Mouse (Mus musculus) forebrain, embryonic 15.5 days (tissue): ENCODE measurements at regions not wholly inside any gene's neighbourhood (a gene's known extent, or its start where the extent isn't known, plus 50 kb on each side); places are given as distances from the start of the nearest gene placed in this dataset.
A peak's percentile ranks its signal among the peaks of the same experiment; 100 is the strongest.

Experiments
- ATAC-seq: fragments of 200-750 bp; cut with Nextera tagmentation; replicated peaks from 2 replicates; pipeline ENCODE4 v1.8.0; 2017; ENCODE audit warnings: mild to moderate bottlenecking, moderate TSS enrichment, moderate library complexity
- H3K27ac ChIP-seq: fragments of 300-500 bp; sonication (generic); replicated peaks from 2 replicates; pipeline ENCODE4 v1.5.1; 2015; ENCODE audit warnings: mild to moderate bottlenecking, inconsistent platforms
- H3K27me3 ChIP-seq: fragments of 300-500 bp; sonication (generic); 2 replicates; pipeline ENCODE4 v1.6.1; 2015; ENCODE audit warnings: inconsistent platforms
- H3K36me3 ChIP-seq: fragments of 300-500 bp; sonication (generic); 2 replicates; pipeline ENCODE4 v1.6.1; 2015; ENCODE audit warnings: mild to moderate bottlenecking, inconsistent platforms
- H3K4me1 ChIP-seq: fragments of 300-500 bp; sonication (generic); 2 replicates; pipeline ENCODE4 v1.6.1; 2015; ENCODE audit warnings: inconsistent platforms
- H3K4me2 ChIP-seq: fragments of 300-500 bp; sonication (generic); replicated peaks from 2 replicates; pipeline ENCODE4 v1.6.1; 2015; ENCODE audit warnings: mild to moderate bottlenecking, inconsistent platforms
- H3K4me3 ChIP-seq: fragments of 300-500 bp; sonication (generic); 2 replicates; pipeline ENCODE4 v1.5.1; 2015; ENCODE audit warnings: mild to moderate bottlenecking, inconsistent platforms
- H3K9ac ChIP-seq: fragments of 300-500 bp; sonication (generic); replicated peaks from 2 replicates; pipeline ENCODE4 v1.6.1; 2015; ENCODE audit warnings: mild to moderate bottlenecking, inconsistent platforms
- H3K9me3 ChIP-seq: fragments of 300-500 bp; sonication (generic); 2 replicates; pipeline ENCODE4 v1.6.1; 2016; ENCODE audit warnings: inconsistent platforms
- WGBS: fragments of 180-500 bp; shearing (Covaris S2); methylation state at CpG from one replicate; pipeline ENCODE4 v1.1.7; 2015; ENCODE audit warnings: mixed read lengths; 5-methylcytosine and 5-hydroxymethylcytosine counted together

DNA sequence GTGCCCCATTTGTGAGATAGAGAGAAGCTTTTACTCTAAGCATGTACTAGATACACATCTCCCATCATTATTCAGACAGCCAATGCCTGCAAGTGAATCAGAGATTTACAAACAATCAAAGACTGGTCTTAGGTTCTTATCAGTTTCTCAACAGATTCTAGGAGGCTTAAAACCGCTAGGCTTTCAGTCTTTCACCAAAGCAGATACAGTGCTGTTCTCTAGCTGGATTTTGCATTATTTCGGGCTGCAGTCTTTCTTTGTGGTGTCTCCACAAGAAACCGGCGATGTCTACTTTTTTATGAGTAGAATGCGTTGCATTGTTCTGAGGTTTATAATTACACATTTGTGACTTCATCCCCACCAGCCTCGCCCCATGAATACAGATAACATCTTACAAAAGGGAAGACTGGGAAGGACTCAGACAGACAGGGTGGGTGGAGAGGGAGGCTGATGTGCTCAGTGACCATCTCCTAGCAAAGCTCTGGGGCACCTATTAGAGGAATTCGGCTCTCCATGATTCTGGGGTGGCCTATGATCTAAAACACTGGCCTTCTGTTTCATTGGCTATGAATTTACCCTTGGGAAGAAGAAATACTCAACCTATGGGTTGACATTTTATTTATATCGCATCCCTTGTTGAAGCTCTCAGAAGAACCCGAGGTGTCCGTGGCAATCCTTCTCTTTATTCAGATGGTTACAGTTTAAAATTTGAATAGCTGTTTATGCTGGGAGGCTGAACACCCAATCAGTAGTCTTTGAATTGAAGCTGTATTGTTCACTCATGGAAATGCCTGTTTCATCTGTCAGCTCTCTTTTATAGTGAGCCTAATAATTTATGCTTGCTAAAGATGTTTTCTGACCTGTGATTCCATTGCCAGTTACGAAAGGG is 343.8 kb downstream of the Tmem161b start:
- Histone ChIP-seq H3K4me3 (no peak overlapping the region), H3K4me2 (peak overlapping the region; percentile 39), H3K4me1 (peaks cover 47% of the 10 kb centered on the region), H3K27ac (peak overlapping the region; percentile 95), H3K9me3 (no peaks in the 10 kb centered on the region), H3K27me3 (no peaks in the 10 kb centered on the region), H3K36me3 (no peaks in the 10 kb centered on the region), H3K9ac (peak overlapping the region; percentile 32; the same call in 1 of the 2 replicates)
- 22% methylated on average over 11 of the region's 11 CpGs for WGBS
- peak; percentile 82 for ATAC-seq

DNA sequence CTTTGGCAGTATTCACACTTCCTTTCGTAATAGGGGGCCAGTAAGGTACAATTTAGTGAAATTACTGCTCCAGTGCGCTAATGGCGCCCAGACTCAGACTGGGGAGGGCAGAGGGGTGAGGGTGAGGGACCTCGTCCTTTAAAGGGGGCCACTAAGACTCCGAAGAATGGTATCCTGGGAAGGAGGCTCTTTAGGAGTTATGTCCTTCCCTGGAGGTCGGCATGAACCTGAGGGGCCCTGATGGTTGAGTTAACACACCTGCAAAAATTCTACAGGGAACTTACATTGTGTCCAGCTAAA is 344.4 kb downstream of the Tmem161b start:
- Histone ChIP-seq H3K9ac (no peak overlapping the region), H3K4me2 (peak overlapping the region; percentile 39), H3K36me3 (no peaks in the 10 kb centered on the region), H3K27ac (peak overlapping the region; percentile 95), H3K4me3 (no peak overlapping the region), H3K9me3 (no peaks in the 10 kb centered on the region), H3K27me3 (no peaks in the 10 kb centered on the region), H3K4me1 (peaks cover 53% of the 10 kb centered on the region)
- peak; percentile 57; the same call in 1 of the 2 replicates for ATAC-seq
- WGBS: 29% methylated on average over 6 of the region's 6 CpGs

DNA sequence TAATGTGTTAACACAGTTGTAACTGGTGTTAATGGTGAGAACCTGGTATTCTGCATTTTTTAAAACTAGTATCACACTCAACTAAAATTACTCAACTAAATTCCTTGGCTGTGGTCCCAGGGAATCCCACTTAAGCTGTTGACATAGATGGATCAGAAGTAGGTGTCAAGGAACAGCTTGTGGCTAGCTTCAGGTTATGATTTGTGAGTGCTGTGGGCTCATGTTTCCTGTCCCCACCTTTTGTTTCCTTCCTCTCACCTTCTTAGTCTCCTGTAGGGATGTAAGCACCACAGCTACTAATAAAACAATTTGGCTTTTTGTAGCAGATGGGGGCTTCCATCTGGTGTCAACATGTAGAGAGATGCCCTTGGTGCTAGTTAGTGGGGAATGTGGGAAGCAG is 347.3 kb downstream of the Tmem161b start:
- Histone ChIP-seq H3K4me2 (no peak overlapping the region), H3K4me1 (peaks cover 64% of the 10 kb centered on the region), H3K9ac (no peak overlapping the region), H3K27me3 (no peaks in the 10 kb centered on the region), H3K9me3 (no peaks in the 10 kb centered on the region), H3K36me3 (no peaks in the 10 kb centered on the region), H3K27ac (peak overlapping the region; percentile 89), H3K4me3 (no peak overlapping the region)
- ATAC-seq: peak; percentile 9; the same call in 1 of the 2 replicates

DNA sequence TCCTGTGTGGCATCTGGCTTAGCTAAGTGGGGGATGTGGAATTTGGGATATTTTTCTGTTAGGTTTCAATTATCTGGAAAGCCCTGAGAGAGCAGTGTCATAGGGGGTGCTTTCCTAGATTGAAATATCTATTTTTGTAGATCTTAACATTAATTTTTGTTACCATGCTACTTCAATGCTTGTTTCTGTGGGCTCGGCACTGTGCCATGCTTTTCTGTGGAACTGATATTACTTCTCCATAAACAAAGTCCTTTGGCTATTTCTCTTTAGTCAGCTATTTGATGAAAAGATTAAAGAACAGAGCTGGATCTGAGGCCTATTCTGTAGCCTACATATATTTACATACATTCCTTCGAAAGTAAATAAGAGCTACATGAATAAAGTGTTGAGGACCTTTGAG is 348.1 kb downstream of the Tmem161b start:
- peak overlapping the region; percentile 89 for H3K27ac ChIP-seq
- H3K4me3 ChIP-seq: no peak overlapping the region
- no peak for ATAC-seq

DNA sequence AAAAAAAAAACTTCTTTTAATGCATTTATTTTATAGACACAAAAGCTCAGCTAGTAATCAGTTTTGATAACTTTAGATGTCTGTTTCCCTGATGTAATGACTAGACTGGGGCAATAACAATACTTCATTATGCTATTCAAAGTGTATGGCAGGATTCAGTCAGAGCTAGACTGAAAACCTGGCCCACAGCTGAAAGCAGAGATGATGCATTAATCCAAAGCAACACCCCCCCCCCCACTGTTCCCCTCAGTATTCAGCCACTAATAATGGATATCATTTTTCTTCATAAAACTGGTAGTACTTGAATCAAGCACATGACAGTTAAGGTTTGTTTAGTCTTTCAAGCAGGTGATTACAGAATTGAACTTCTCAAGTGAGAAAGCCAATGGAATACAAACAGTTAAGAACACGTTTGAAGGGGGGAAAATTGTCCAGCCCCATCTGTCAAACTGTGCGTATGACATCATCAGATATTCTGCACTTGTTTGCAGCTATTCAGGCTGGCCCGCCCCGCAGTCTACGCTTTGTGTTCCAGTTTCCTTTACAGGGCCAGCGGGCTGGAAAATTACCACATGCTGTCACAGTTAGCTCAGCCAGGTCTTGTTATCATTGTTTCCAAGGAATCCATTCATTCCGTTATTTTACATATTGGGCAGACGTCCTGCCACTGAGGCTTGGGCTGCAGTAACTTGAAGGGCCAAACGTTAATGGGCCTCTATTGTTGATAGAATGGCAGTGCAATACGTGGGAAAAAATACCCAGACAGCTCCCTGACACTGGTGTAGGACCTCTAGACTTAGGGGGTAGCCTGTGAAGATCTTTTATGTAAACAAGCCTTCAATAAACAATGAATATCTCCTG is 349.1 kb downstream of the Tmem161b start:
- Histone ChIP-seq H3K9ac (no peak overlapping the region), H3K9me3 (no peaks in the 10 kb centered on the region), H3K4me3 (no peak overlapping the region), H3K36me3 (no peaks in the 10 kb centered on the region), H3K27ac (peak overlapping the region; percentile 89), H3K4me2 (peak overlapping the region; percentile 2; the same call in 1 of the 2 replicates), H3K4me1 (peaks cover 46% of the 10 kb centered on the region), H3K27me3 (no peaks in the 10 kb centered on the region)
- ATAC-seq: peak; percentile 96
- 2% methylated on average over 10 of the region's 10 CpGs for WGBS

More for the DNA sequence above, 348.1 kb downstream of the Tmem161b start:
- H3K4me2 ChIP-seq: 0 out of 2 replicates have a peak overlapping the region, but pooled peaks have one; percentile 8
- no peaks in the 10 kb centered on the region for H3K9me3 ChIP-seq
- H3K27me3 ChIP-seq: no peaks in the 10 kb centered on the region
- WGBS: 13% methylated on average over 2 of the region's 2 CpGs
- no peaks in the 10 kb centered on the region for H3K36me3 ChIP-seq
- no peak overlapping the region for H3K9ac ChIP-seq
- H3K4me1 ChIP-seq: peaks cover 56% of the 10 kb centered on the region

- H3K4me2 ChIP-seq: peak overlapping the region; percentile 2; the same call in 1 of the 2 replicates
These were observed 349.7 kb downstream of the Tmem161b start for GRCm38 (mm10) chr13:84571845-84572193.

DNA sequence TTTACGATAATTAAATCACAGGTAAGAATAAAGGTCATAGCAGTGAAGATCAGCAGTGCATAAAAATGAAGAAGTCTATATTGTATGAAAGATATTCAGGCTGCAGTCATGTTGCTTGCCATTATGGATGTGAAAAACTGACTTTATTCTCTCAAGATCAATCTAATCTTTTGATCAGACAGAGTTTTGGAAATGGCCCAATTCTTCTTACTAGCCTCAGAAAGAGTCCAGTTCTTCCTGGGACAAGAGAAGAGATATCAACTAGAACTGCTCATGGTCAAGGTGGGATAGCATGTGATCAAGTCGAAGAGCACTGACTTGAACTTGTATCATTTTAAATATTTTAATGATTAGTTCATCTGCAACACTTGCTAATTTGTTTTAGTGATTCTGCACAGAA is 350.1 kb downstream of the Tmem161b start:
- Histone ChIP-seq H3K27me3 (no peaks in the 10 kb centered on the region), H3K4me3 (no peak overlapping the region), H3K9ac (no peak overlapping the region), H3K4me1 (peaks cover 39% of the 10 kb centered on the region), H3K36me3 (no peaks in the 10 kb centered on the region), H3K27ac (peak overlapping the region; percentile 89), H3K9me3 (no peaks in the 10 kb centered on the region), H3K4me2 (no peak overlapping the region; the same call in 1 of the 2 replicates)
- ATAC-seq: no peak
- 38% methylated on average over 2 of the region's 2 CpGs for whole genome bisulfite sequencing

More at GRCm38 (mm10) chr13:84571845-84572193, 349.7 kb downstream of the Tmem161b start:
- no peaks in the 10 kb centered on the region for H3K9me3 ChIP-seq
- H3K27me3 ChIP-seq: no peaks in the 10 kb centered on the region
- no peaks in the 10 kb centered on the region for H3K36me3 ChIP-seq
- H3K4me1 ChIP-seq: peaks cover 42% of the 10 kb centered on the region
- 10% methylated on average over 3 of the region's 3 CpGs for WGBS
- peak overlapping the region; percentile 89 for H3K27ac ChIP-seq
- H3K4me3 ChIP-seq: no peak overlapping the region
- peak; percentile 55 for ATAC-seq
- H3K9ac ChIP-seq: no peak overlapping the region

DNA sequence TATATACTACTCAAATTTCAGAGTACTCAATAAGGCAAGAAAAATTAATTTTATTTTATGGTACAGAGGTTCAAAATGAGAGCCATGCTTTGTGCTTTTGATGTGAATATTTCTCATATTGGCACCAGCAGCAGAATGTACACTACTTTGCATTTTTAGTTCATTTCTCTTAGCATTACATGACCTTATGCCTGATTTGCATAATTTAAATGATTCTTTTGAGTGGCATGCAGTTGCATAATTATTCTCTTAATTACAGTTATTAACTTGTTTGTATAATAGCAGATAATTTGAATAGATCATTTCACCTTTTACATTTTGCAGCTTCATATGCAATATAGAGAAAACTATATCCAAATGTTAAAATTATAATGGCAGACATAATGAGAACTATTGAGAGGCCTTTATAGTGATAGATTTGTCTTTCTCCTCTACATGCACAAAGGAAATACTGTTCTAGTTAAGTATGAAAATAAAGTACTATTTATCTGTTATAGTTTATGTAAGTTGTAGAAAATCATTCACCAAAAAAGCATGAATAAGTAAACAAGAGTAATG is 374.6 kb downstream of the Tmem161b start:
- ATAC-seq: peak; percentile 69; the same call in 1 of the 2 replicates
- Histone ChIP-seq H3K9me3 (no peaks in the 10 kb centered on the region), H3K36me3 (no peaks in the 10 kb centered on the region), H3K4me1 (no peaks in the 10 kb centered on the region), H3K9ac (no peak overlapping the region), H3K27me3 (no peaks in the 10 kb centered on the region), H3K4me2 (no peak overlapping the region), H3K4me3 (no peak overlapping the region), H3K27ac (no peak overlapping the region)

- H3K27ac ChIP-seq: no peak overlapping the region
- H3K36me3 ChIP-seq: no peaks in the 10 kb centered on the region
- no peaks in the 10 kb centered on the region for H3K9me3 ChIP-seq
- no peak overlapping the region for H3K4me3 ChIP-seq
- 94% methylated on average over 1 of the region's 1 CpGs for WGBS
- H3K4me1 ChIP-seq: no peaks in the 10 kb centered on the region
- no peak overlapping the region for H3K4me2 ChIP-seq
- no peak for ATAC-seq
- H3K27me3 ChIP-seq: no peaks in the 10 kb centered on the region
- H3K9ac ChIP-seq: no peak overlapping the region
These were observed 380.5 kb downstream of the Tmem161b start for GRCm38 (mm10) chr13:84602612-84603011.

- Histone ChIP-seq H3K4me2 (no peak overlapping the region), H3K27ac (no peak overlapping the region), H3K27me3 (no peaks in the 10 kb centered on the region), H3K36me3 (no peaks in the 10 kb centered on the region), H3K4me1 (no peaks in the 10 kb centered on the region), H3K9ac (no peak overlapping the region), H3K4me3 (no peak overlapping the region), H3K9me3 (no peaks in the 10 kb centered on the region)
- no peak for ATAC-seq
- 11% methylated on average over 4 of the region's 4 CpGs for WGBS
These were observed 390.4 kb downstream of the Tmem161b start for GRCm38 (mm10) chr13:84612497-84612896.

DNA sequence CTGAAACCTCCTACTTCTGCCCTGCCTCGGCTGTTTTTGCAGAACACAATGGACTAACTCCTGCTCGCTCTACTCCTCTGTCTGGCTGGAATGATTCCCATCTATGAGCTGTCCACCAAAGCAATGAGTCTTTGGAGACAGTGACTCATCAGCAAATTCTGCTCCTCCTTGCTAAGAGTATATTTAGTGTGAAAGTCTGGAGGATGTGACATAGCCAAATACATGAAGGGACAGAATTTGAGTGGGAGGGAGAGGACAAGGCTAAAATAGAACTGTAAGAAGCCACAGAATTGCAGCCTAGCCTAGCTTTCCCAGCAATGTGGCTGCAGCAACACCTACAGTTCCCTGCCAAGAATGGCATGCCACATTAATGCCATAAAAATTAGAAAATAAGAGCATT is 390.9 kb downstream of the Tmem161b start:
- 18% methylated on average over 2 of the region's 2 CpGs for WGBS
- Histone ChIP-seq H3K9me3 (no peaks in the 10 kb centered on the region), H3K9ac (no peak overlapping the region), H3K4me1 (no peaks in the 10 kb centered on the region), H3K27me3 (no peaks in the 10 kb centered on the region), H3K4me2 (no peak overlapping the region), H3K36me3 (no peaks in the 10 kb centered on the region), H3K27ac (no peak overlapping the region), H3K4me3 (no peak overlapping the region)
- peak; percentile 61; the same call in 1 of the 2 replicates for ATAC-seq

- Histone ChIP-seq H3K4me2 (no peak overlapping the region), H3K9me3 (no peaks in the 10 kb centered on the region), H3K27me3 (no peaks in the 10 kb centered on the region), H3K27ac (peak overlapping the region; percentile 14; the same call in 1 of the 2 replicates), H3K4me1 (peaks cover 13% of the 10 kb centered on the region; the same call in 1 of the 2 replicates), H3K4me3 (no peak overlapping the region), H3K36me3 (no peaks in the 10 kb centered on the region), H3K9ac (no peak overlapping the region)
- ATAC-seq: 0 out of 2 replicates have a peak, but pooled peaks have one; percentile 53
- 56% methylated on average over 5 of the region's 5 CpGs for WGBS
These were observed 402.6 kb downstream of the Tmem161b start for GRCm38 (mm10) chr13:84624691-84625090.
